9 mouse cellular contexts compared by ENCODE assay signal in genomic region chrX:109113401-109114280, GRCm38 (mm10). TPM values are rescaled to one million over a fixed set of nuclear protein-coding genes. Genes with fewer than 3 reads are reported as not detected.
A peak's percentile ranks its signal among the peaks of the same experiment; 100 is the strongest.
DNase-seq lines count a peak whose midpoint lies in the region; ATAC-seq and TF ChIP-seq lines count a peak whose summit lies in the region.
"Had no signal": no experiment of that assay in that cellular context is flagged by ENCODE, and none has a peak within 500 bp of the region (broad histone marks: within the 10 kb centered on the region; RNA-seq: fewer than 3 reads in every experiment).

No protein-coding gene starts in this region.

- H3K27me3 ChIP-seq in forebrain, embryonic 14.5 days (replicated peaks; ENCODE audit: control insufficient read depth, insufficient read depth, low read length): no peaks in the 10 kb centered on the region
- H3K27me3 ChIP-seq in liver, postnatal 0 days (ENCODE audit: insufficient read depth, low read length): no peaks in the 10 kb centered on the region
- H3K27me3 ChIP-seq: embryonic facial prominence, embryonic 15.5 days had no signal

- H3K9me3 ChIP-seq in forebrain, embryonic 14.5 days (replicated peaks; ENCODE audit: control insufficient read depth, low read length): no peaks in the 10 kb centered on the region
- no peaks in the 10 kb centered on the region for H3K9me3 ChIP-seq in liver, postnatal 0 days (ENCODE audit: low read length)
- H3K9me3 ChIP-seq: embryonic facial prominence, embryonic 15.5 days had no signal

- H3K36me3 ChIP-seq in forebrain, embryonic 14.5 days (ENCODE audit: control insufficient read depth, insufficient read depth, low read length): no peaks in the 10 kb centered on the region
- no peaks in the 10 kb centered on the region for H3K36me3 ChIP-seq in liver, postnatal 0 days (replicated peaks; ENCODE audit: insufficient read depth, low read length)
- H3K36me3 ChIP-seq: embryonic facial prominence, embryonic 15.5 days had no signal

- peaks cover 3% of the 10 kb centered on the region; the same call in 1 of the 2 replicates for H3K4me1 ChIP-seq in forebrain, embryonic 14.5 days (ENCODE audit: control insufficient read depth, insufficient read depth, low read length)
- H3K4me1 ChIP-seq in liver, postnatal 0 days (ENCODE audit: insufficient read depth): no peaks in the 10 kb centered on the region
- H3K4me1 ChIP-seq: embryonic facial prominence, embryonic 15.5 days had no signal

- TF ChIP-seq EP300 in liver, postnatal 0 days (IDR thresholded peaks at IDR 0.05; ENCODE audit: low read depth): no peak

- 29% methylated on average over 7 of the region's 7 CpGs for WGBS in forebrain, embryonic 14.5 days
- 42% methylated on average over 7 of the region's 7 CpGs for WGBS in liver, postnatal 0 days (ENCODE audit: insufficient replicate concordance)

- DNase-seq in 416B (ENCODE audit: low read depth) (peak; percentile 17), A20 (ENCODE audit: low read depth, low spot score) (peak; percentile 52)
- peak; percentile 55 for DNase-seq in forebrain, embryonic 14.5 days (ENCODE audit: low spot score)
- no peak for DNase-seq in liver, postnatal 0 days
- DNase-seq in thymus, postnatal 4 days: no peak
- no peak for DNase-seq in kidney, adult 8-10 months
- DNase-seq in gastrocnemius, postnatal 10 days: no peak
- DNase-seq: lung, postnatal 36 days had no signal

- no peak overlapping the region for H3K9ac ChIP-seq in forebrain, embryonic 14.5 days (ENCODE audit: low read length)
- H3K9ac ChIP-seq in liver, postnatal 0 days (replicated peaks): peak overlapping the region; percentile 8; the same call in 1 of the 2 replicates
- H3K9ac ChIP-seq: embryonic facial prominence, embryonic 15.5 days had no signal

- peak overlapping the region; percentile 71; the same call in 1 of the 2 replicates for H3K27ac ChIP-seq in forebrain, embryonic 14.5 days (ENCODE audit: low read depth, low read length)
- peak overlapping the region; percentile 60; the same call in 1 of the 2 replicates for H3K27ac ChIP-seq in liver, postnatal 0 days (ENCODE audit: low read depth)
- H3K27ac ChIP-seq: embryonic facial prominence, embryonic 15.5 days had no signal

- ATAC-seq in forebrain, embryonic 14.5 days: peak; percentile 82
- no peak for ATAC-seq in liver, postnatal 0 days

- no peak for TF ChIP-seq CTCF in liver, postnatal 0 days (IDR thresholded peaks at IDR 0.05; ENCODE audit: low read depth)

- H3K4me3 ChIP-seq in forebrain, embryonic 14.5 days (ENCODE audit: low read depth, low read length): no peak overlapping the region
- H3K4me3 ChIP-seq in liver, postnatal 0 days (ENCODE audit: low read depth, low read length): peak overlapping the region; percentile 20; the same call in 1 of the 2 replicates
- H3K4me3 ChIP-seq: embryonic facial prominence, embryonic 15.5 days had no signal

- peak overlapping the region; percentile 21; the same call in 1 of the 2 replicates for H3K4me2 ChIP-seq in forebrain, embryonic 14.5 days (ENCODE audit: low read length)
- peak overlapping the region; percentile 55 for H3K4me2 ChIP-seq in liver, postnatal 0 days (ENCODE audit: low read depth, low read length)
- H3K4me2 ChIP-seq: embryonic facial prominence, embryonic 15.5 days had no signal

RNA-seq across cellular contexts. Expression of gene Sh3bgrl, which starts 18.5 kb away (rescaled TPM):
- 99.3 and 152 TPM in 2 replicates for polyA plus RNA-seq in forebrain, embryonic 14.5 days (2014; fragmentation: Nextera tagmentation; extraction: Ambion mirVana)
- 32.2 and 36.8 TPM in 2 replicates for polyA plus RNA-seq in liver, postnatal 0 days (2015; fragmentation: Nextera tagmentation; extraction: Ambion mirVana)
- 10 to 100 TPM; 32.4 to 41.3 TPM for total RNA-seq in gastrocnemius, postnatal 10 days (2021)

Comparison
In these comparisons a context has a peak if more than half of its experiments do, and no peak if none do; other contexts are left out.
1. DNase-seq: peak in 416B (single experiment), A20 (single experiment) and forebrain, embryonic 14.5 days (single experiment); none in liver, postnatal 0 days (single experiment), thymus, postnatal 4 days (single experiment), kidney, adult 8-10 months (0 of 2) and gastrocnemius, postnatal 10 days (single experiment).